Mouse (Mus musculus): ENCODE data around the gene Fam124a. TPM values are rescaled to one million over a fixed set of nuclear protein-coding genes. Genes with fewer than 3 reads are reported as not detected.

Gene Fam124a
- polyA plus RNA-seq, 1 experiment from 2014 or later, result 4.7 TPM

- Histone ChIP-seq H3K36me3 (ENCODE audit: insufficient read depth, low read length) (no peaks in the 10 kb centered on the region), H3K9ac (ENCODE audit: low read depth, low read length) (no peak overlapping the region), H3K9me3 (replicated peaks; ENCODE audit: low read length) (no peaks in the 10 kb centered on the region), H3K4me2 (ENCODE audit: low read length) (no peak overlapping the region), H3K27ac (no peak overlapping the region), H3K4me1 (replicated peaks; ENCODE audit: insufficient read depth, low read length) (no peaks in the 10 kb centered on the region), H3K4me3 (replicated peaks; ENCODE audit: low read depth, low read length) (no peak overlapping the region), H3K27me3 (ENCODE audit: insufficient read depth, low read length) (no peaks in the 10 kb centered on the region)
- 87% methylated on average over 6 of the region's 6 CpGs for WGBS
- ATAC-seq (replicated peaks; ENCODE audit: low FRiP score, low read depth) (no peak), DNase-seq (ENCODE audit: low spot score) (no peak)
- TF ChIP-seq CTCF (IDR thresholded peaks at IDR 0.05; ENCODE audit: low read depth), result no peak
These were observed 92.9 kb downstream of the Fam124a start for GRCm38 (mm10) chr14:62648405-62648804.

DNA sequence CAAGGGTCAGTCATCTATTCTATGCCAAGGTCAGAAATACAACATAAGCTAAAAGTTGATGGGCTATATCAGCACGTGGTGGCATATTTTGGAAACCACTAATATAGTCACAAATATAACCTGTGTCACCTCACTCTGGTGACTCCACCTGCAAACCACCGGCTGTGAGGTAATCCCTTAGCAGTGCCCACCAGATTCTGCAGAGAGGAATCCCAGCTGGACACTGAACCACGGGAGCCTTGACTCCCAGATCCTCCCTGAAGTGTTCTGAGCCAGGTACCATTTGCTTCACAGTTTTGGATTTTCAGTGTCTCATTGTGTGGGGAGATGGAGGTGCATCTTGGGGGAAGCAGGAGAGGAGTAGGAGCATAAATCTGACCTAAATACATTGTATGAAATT is 94.8 kb downstream of the Fam124a start:
- no peak for DNase-seq (ENCODE audit: low spot score)
- 62% methylated on average over 3 of the region's 3 CpGs for WGBS
- H3K27ac ChIP-seq, result no peak overlapping the region
- no peaks in the 10 kb centered on the region for H3K9me3 ChIP-seq (replicated peaks; ENCODE audit: low read length)
- no peak overlapping the region for H3K9ac ChIP-seq (ENCODE audit: low read depth, low read length)
- no peaks in the 10 kb centered on the region for H3K4me1 ChIP-seq (replicated peaks; ENCODE audit: insufficient read depth, low read length)
- H3K4me2 ChIP-seq (ENCODE audit: low read length), result no peak overlapping the region
- ATAC-seq (replicated peaks; ENCODE audit: low FRiP score, low read depth), result no peak
- no peaks in the 10 kb centered on the region for H3K27me3 ChIP-seq (ENCODE audit: insufficient read depth, low read length)
- no peak for TF ChIP-seq CTCF (IDR thresholded peaks at IDR 0.05; ENCODE audit: low read depth)
- H3K4me3 ChIP-seq (replicated peaks; ENCODE audit: low read depth, low read length), result no peak overlapping the region
- H3K36me3 ChIP-seq (ENCODE audit: insufficient read depth, low read length), result no peaks in the 10 kb centered on the region

- Histone ChIP-seq H3K4me3 (replicated peaks; ENCODE audit: low read depth, low read length) (no peak overlapping the region), H3K4me2 (ENCODE audit: low read length) (no peak overlapping the region), H3K27me3 (ENCODE audit: insufficient read depth, low read length) (no peaks in the 10 kb centered on the region), H3K36me3 (ENCODE audit: insufficient read depth, low read length) (no peaks in the 10 kb centered on the region), H3K27ac (no peak overlapping the region), H3K4me1 (replicated peaks; ENCODE audit: insufficient read depth, low read length) (no peaks in the 10 kb centered on the region), H3K9ac (ENCODE audit: low read depth, low read length) (no peak overlapping the region), H3K9me3 (replicated peaks; ENCODE audit: low read length) (no peaks in the 10 kb centered on the region)
- ATAC-seq (replicated peaks; ENCODE audit: low FRiP score, low read depth), result no peak
- no peak for DNase-seq (ENCODE audit: low spot score)
- TF ChIP-seq CTCF (IDR thresholded peaks at IDR 0.05; ENCODE audit: low read depth), result no peak
- 94% methylated on average over 3 of the region's 3 CpGs for WGBS
These were observed 96.2 kb downstream of the Fam124a start for GRCm38 (mm10) chr14:62651771-62652170.

DNA sequence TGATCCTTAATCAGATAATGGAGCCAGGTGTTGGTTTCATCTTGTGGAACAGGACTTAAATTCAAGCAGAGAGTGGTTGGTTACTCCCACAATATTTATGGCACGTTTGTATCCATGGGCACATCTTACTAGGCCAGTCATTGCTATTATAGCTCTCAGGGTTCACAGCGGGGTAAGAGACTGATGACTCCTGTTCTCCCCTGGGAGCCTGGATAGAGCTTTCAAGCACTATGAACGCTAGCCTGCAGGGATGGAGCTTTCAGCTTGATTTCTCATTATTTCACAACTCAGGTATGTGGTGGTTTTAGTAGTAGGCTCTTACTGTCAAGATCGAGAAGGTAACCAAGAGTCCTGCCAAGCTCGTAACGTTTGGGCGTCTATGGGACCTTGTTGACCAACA is 100.5 kb downstream of the Fam124a start:
- Histone ChIP-seq H3K27ac (no peak overlapping the region), H3K9me3 (replicated peaks; ENCODE audit: low read length) (no peaks in the 10 kb centered on the region), H3K4me2 (ENCODE audit: low read length) (no peak overlapping the region), H3K4me1 (replicated peaks; ENCODE audit: insufficient read depth, low read length) (no peaks in the 10 kb centered on the region), H3K36me3 (ENCODE audit: insufficient read depth, low read length) (no peaks in the 10 kb centered on the region), H3K9ac (ENCODE audit: low read depth, low read length) (no peak overlapping the region), H3K27me3 (ENCODE audit: insufficient read depth, low read length) (no peaks in the 10 kb centered on the region), H3K4me3 (replicated peaks; ENCODE audit: low read depth, low read length) (no peak overlapping the region)
- WGBS, result 79% methylated on average over 7 of the region's 7 CpGs
- no peak for ATAC-seq (replicated peaks; ENCODE audit: low FRiP score, low read depth)
- no peak for TF ChIP-seq CTCF (IDR thresholded peaks at IDR 0.05; ENCODE audit: low read depth)
- DNase-seq (ENCODE audit: low spot score), result no peak

DNA sequence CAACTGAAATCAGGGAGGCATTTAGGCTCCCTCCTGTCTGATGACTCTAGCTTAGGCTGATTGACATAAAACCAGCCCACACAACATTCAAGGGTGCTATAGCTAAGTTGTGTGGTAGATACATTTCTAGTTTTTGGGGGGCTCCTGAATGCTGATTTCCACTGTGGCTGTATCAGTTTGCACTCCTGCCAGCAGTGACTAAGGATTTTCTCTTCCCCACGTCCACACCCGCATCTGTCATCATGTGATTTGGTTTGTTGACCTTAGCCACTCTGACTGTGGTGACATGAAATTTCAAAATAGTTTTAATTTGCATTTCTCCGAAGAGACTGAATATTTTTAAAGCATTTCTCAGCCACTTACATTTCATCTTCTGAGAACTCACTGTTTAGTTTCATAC is 101.9 kb downstream of the Fam124a start:
- DNase-seq (ENCODE audit: low spot score) (no peak), ATAC-seq (replicated peaks; ENCODE audit: low FRiP score, low read depth) (no peak)
- no peaks in the 10 kb centered on the region for H3K27me3 ChIP-seq (ENCODE audit: insufficient read depth, low read length)
- H3K4me2 ChIP-seq (ENCODE audit: low read length), result no peak overlapping the region
- H3K27ac ChIP-seq, result no peak overlapping the region
- no peak for TF ChIP-seq CTCF (IDR thresholded peaks at IDR 0.05; ENCODE audit: low read depth)
- H3K9me3 ChIP-seq (replicated peaks; ENCODE audit: low read length), result no peaks in the 10 kb centered on the region
- no peaks in the 10 kb centered on the region for H3K36me3 ChIP-seq (ENCODE audit: insufficient read depth, low read length)
- no peaks in the 10 kb centered on the region for H3K4me1 ChIP-seq (replicated peaks; ENCODE audit: insufficient read depth, low read length)
- WGBS, result 70% methylated on average over 3 of the region's 3 CpGs
- H3K9ac ChIP-seq (ENCODE audit: low read depth, low read length), result no peak overlapping the region
- H3K4me3 ChIP-seq (replicated peaks; ENCODE audit: low read depth, low read length), result no peak overlapping the region

Other genes with a start within 250 kb of the Fam124a start
- gene Gucy1b2, start 99.4 kb upstream of the Fam124a start, polyA plus RNA-seq (2015; fragmentation: Nextera tagmentation; extraction: Ambion mirVana), result not detected in 2 replicates
- 0.66 and 0.78 TPM in 2 replicates for gene Gm4131, start 11.2 kb downstream of the Fam124a start, polyA plus RNA-seq (2015; fragmentation: Nextera tagmentation; extraction: Ambion mirVana)
- gene Serpine3, start 107.9 kb downstream of the Fam124a start, polyA plus RNA-seq (2015; fragmentation: Nextera tagmentation; extraction: Ambion mirVana), result not detected in 2 replicates
- 13.5 and 17.1 TPM in 2 replicates for gene Ints6, start 205.4 kb downstream of the Fam124a start, polyA plus RNA-seq (2015; fragmentation: Nextera tagmentation; extraction: Ambion mirVana)

Data from kidney, postnatal 0 days (tissue).